Mouse (Mus musculus): ENCODE measurements around the gene Selenoh. TPM values are rescaled to one million over a fixed set of nuclear protein-coding genes. Genes with fewer than 3 reads are reported as not detected.

Selenoh gene
- polyA plus RNA-seq, 1 experiment, result 129 TPM

DNA sequence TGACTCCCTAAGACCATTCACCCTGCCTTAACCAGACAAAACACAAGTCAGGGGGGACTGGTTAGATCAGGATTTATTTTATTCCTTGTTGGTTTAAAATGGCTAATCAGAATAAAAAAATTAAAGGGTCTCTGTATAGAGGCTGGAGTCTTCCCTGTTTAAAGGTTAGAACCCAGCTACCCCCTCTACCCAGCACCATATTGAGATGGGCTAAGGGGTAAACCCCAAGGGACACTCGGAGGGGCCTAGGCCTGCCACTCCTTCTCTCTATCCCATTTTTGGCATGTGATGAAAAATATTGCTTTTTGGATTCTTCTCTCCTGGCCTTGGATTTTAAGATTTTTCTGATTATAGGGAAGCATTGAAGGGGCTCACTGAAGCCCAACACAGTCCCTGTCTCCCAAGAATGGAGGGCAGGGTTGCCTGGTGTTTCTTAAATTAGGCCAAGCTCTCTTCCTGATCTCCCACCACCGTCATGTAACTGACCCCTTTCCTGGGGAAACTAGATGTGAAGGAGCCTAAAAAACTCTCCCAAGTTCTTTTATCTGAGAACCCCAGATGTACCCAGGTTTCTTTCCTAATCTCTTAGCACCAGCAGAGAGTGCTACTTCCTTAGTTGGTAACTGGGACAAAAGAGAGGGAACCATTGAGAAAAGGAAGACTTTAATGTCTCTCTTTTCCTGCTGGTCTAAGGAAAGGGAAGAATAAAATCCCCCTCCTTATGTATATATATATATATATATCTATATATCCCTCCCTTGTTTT, 17.7 kb upstream of the Selenoh start:
- Histone ChIP-seq H3K4me2 (ENCODE audit: low read depth) (no peak overlapping the region), H3K79me2 (ENCODE audit: control insufficient read depth, insufficient read depth) (no peaks in the 10 kb centered on the region), H3ac (ENCODE audit: control insufficient read depth, insufficient read length) (no peak overlapping the region), H3K27me3 (ENCODE audit: control insufficient read depth, insufficient read depth, insufficient read length) (no peaks in the 10 kb centered on the region), H3K4me3 (no peak overlapping the region), H3K36me3 (ENCODE audit: control insufficient read depth, insufficient read depth) (peaks cover 69% of the 10 kb centered on the region)
- TF ChIP-seq POLR2A (IDR thresholded peaks at IDR 0.05; ENCODE audit: insufficient read length, low read depth) (no peak), USF1 (IDR thresholded peaks at IDR 0.05; ENCODE audit: low read depth) (no peak), MAX (IDR thresholded peaks at IDR 0.05; ENCODE audit: low read depth) (no peak), REST (IDR thresholded peaks at IDR 0.05; ENCODE audit: insufficient read depth, insufficient read length) (no peak), CEBPB (IDR thresholded peaks at IDR 0.05; ENCODE audit: insufficient read depth, poor library complexity, severe bottlenecking) (no peak), E2F4 (IDR thresholded peaks at IDR 0.05; ENCODE audit: insufficient read depth) (no peak)

DNA sequence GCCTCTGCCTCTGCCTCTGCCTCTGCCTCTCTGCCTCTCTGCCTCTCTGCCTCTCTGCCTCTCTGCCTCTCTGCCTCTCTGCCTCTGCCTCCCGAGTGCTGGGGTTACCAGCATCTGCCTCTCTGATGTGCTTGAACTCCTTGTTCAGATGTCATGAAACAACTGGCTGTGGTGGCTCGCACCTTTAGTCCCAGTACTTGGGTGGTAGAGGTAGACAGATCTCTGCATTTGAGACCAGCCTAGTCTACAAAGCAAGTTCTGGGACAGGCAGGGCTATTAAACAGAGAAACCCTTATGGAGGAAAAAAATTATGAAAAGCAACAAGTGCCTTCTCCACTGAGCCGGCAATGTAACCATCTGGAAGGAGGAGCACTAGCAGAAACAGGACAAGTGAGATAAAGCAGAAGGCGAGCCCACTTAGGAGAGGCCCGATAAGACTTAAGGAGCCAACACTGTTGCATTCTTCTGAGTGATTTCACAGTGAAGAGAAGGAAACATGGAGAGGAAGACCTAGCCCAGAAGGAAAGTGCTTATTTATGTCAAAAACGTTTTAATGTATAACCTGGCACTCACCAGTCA, 12.1 kb upstream of the Selenoh start:
- peaks cover 17% of the 10 kb centered on the region for H3K79me2 ChIP-seq (ENCODE audit: control insufficient read depth, insufficient read depth)
- TF ChIP-seq REST (IDR thresholded peaks at IDR 0.05; ENCODE audit: insufficient read depth, insufficient read length), result no peak
- TF ChIP-seq MYOG (IDR thresholded peaks at IDR 0.05; ENCODE audit: control insufficient read depth in 1 of 3, insufficient read depth in 1 of 3, insufficient read length in 2 of 3, low read depth in 2 of 3), result no peak
- TF ChIP-seq MAX (IDR thresholded peaks at IDR 0.05; ENCODE audit: low read depth), result no peak
- no peaks in the 10 kb centered on the region for H3K27me3 ChIP-seq (ENCODE audit: control insufficient read depth, insufficient read depth, insufficient read length)
- H3K4me3 ChIP-seq, result no peak overlapping the region
- no peak overlapping the region for H3K4me2 ChIP-seq (ENCODE audit: low read depth)
- H3ac ChIP-seq (ENCODE audit: control insufficient read depth, insufficient read length), result no peak overlapping the region
- peaks cover 20% of the 10 kb centered on the region for H3K36me3 ChIP-seq (ENCODE audit: control insufficient read depth, insufficient read depth)

DNA sequence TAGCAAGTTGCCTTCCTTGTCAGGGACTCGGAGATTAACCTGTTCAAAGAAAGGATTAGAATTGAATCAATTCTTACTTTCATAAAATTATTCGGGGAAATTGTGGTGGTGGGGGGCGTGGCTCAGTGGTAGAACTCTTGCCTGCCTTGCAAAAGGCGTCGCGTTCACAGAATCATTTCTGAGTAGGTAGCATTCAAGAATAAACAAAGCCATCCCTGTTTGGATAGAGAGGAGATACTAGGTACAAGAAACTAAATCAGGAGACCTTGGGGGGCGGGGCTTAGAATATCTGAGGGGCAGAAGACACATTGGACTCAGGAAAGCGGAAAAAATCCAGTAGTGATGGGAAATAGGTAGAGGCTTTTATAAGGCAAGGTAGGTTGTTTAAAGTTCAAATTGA, 8.4 kb upstream of the Selenoh start, which contains the start of gene Tmx2:
Gene Tmx2 (minus strand): TSS at position 125 of the 400 bp plus-strand sequence.
- peaks cover 31% of the 10 kb centered on the region for H3K79me2 ChIP-seq (ENCODE audit: control insufficient read depth, insufficient read depth)
- peak within 1 kb of the TSS; percentile 87 for H3K4me2 ChIP-seq (ENCODE audit: low read depth)
- TF ChIP-seq POLR2A (IDR thresholded peaks at IDR 0.05; ENCODE audit: insufficient read length, low read depth) (no peak), CEBPB (IDR thresholded peaks at IDR 0.05; ENCODE audit: insufficient read depth, poor library complexity, severe bottlenecking) (no peak), MAX (IDR thresholded peaks at IDR 0.05; ENCODE audit: low read depth) (no peak), USF1 (IDR thresholded peaks at IDR 0.05; ENCODE audit: low read depth) (no peak), TCF3 (IDR thresholded peaks at IDR 0.05; ENCODE audit: insufficient read length, low read depth) (no peak), REST (IDR thresholded peaks at IDR 0.05; ENCODE audit: insufficient read depth, insufficient read length) (no peak), SRF (IDR thresholded peaks at IDR 0.05; ENCODE audit: control insufficient read depth, insufficient read length, low read depth) (no peak), TCF12 (IDR thresholded peaks at IDR 0.05; ENCODE audit: insufficient read depth, poor library complexity, severe bottlenecking) (no peak), POLR2AphosphoS2 (IDR thresholded peaks at IDR 0.05; ENCODE audit: insufficient read length, low read depth) (no peak), MYOD1 (IDR thresholded peaks at IDR 0.05; ENCODE audit: control insufficient read depth in 1 of 3, insufficient read length in 2 of 3, low read depth in 2 of 3) (no peak), MYOG (IDR thresholded peaks at IDR 0.05; ENCODE audit: control insufficient read depth in 1 of 3, insufficient read depth in 1 of 3, insufficient read length in 2 of 3, low read depth in 2 of 3) (no peak), E2F4 (IDR thresholded peaks at IDR 0.05; ENCODE audit: insufficient read depth) (no peak)
- H3K36me3 ChIP-seq (ENCODE audit: control insufficient read depth, insufficient read depth), result no peaks in the 10 kb centered on the region
- H3K4me3 ChIP-seq, result peak within 1 kb of the TSS; percentile 61
- H3K27me3 ChIP-seq (ENCODE audit: control insufficient read depth, insufficient read depth, insufficient read length), result no peaks in the 10 kb centered on the region
- peak within 1 kb of the TSS; percentile 26 for H3ac ChIP-seq (ENCODE audit: control insufficient read depth, insufficient read length)

DNA sequence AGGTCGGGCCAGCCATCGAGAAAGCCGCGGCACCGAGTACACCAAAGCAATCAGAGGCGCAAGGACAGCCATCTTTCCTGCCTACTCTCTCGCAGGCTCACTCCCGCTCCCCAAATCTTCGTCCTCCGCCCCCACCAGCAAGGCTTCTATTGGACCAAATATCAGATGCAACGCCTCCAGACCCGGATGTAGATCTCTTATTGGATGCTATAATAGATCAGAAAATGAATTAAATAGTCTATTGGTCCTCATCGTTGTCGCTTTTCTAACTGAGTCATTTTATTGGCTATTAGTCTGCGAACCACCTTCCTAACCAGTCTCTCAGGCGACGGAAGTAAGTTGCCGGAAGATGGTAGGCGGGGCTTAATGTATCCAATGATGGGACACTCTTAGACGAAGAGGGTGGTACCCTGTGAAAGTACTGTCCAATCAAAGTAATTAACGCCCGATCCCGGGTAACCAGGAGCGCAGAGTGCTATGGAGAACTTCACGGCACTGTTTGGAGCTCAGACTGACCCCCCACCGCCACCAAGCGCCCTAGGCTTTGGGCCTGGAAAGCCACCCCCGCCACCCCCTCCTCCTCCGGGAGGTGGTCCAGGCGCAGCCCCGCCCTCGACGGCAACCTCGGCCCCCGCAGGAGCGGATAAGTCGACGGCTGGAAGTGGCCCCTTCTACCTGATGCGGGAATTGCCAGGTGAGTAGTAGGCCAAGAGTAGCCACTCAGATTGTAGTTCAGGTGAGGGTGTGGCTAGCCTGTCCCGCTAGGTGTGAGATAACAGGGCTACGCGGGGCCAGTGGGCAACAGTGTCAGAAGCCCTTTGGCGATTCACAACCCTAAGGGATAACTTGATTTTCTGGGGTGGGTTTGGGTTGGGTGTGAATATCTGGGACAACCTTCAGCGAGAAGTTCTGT, 7.7 kb upstream of the Selenoh start, which contains the start of the genes Gm28635 and Med19:
Gene Gm28635 (minus strand): TSS at position 74 of the 913 bp plus-strand sequence.
Gene Med19 (plus strand): TSS at position 435 of the 913 bp plus-strand sequence.
- peak within 1 kb of the TSS; percentile 89 for H3K4me2 ChIP-seq (ENCODE audit: low read depth)
- no peaks in the 10 kb centered on the region for H3K27me3 ChIP-seq (ENCODE audit: control insufficient read depth, insufficient read depth, insufficient read length)
- peak within 1 kb of the TSS; percentile 26 for H3ac ChIP-seq (ENCODE audit: control insufficient read depth, insufficient read length)
- H3K4me3 ChIP-seq, result peak within 1 kb of the TSS; percentile 61
- TF ChIP-seq POLR2AphosphoS2 (IDR thresholded peaks at IDR 0.05; ENCODE audit: insufficient read length, low read depth) (peak; percentile 78), MAX (IDR thresholded peaks at IDR 0.05; ENCODE audit: low read depth) (no peak), TCF3 (IDR thresholded peaks at IDR 0.05; ENCODE audit: insufficient read length, low read depth) (no peak), POLR2A (IDR thresholded peaks at IDR 0.05; ENCODE audit: insufficient read length, low read depth) (peak; percentile 65), REST (IDR thresholded peaks at IDR 0.05; ENCODE audit: insufficient read depth, insufficient read length) (no peak), TCF12 (IDR thresholded peaks at IDR 0.05; ENCODE audit: insufficient read depth, poor library complexity, severe bottlenecking) (no peak), MYOD1 (IDR thresholded peaks at IDR 0.05; ENCODE audit: control insufficient read depth in 1 of 3, insufficient read length in 2 of 3, low read depth in 2 of 3) (no peak), CEBPB (IDR thresholded peaks at IDR 0.05; ENCODE audit: insufficient read depth, poor library complexity, severe bottlenecking) (no peak), SRF (IDR thresholded peaks at IDR 0.05; ENCODE audit: control insufficient read depth, insufficient read length, low read depth) (peak; percentile 47), MYOG (IDR thresholded peaks at IDR 0.05; ENCODE audit: control insufficient read depth in 1 of 3, insufficient read depth in 1 of 3, insufficient read length in 2 of 3, low read depth in 2 of 3) (no peak), E2F4 (IDR thresholded peaks at IDR 0.05; ENCODE audit: insufficient read depth) (peak; percentile 50), USF1 (IDR thresholded peaks at IDR 0.05; ENCODE audit: low read depth) (no peak)
- H3K79me2 ChIP-seq (ENCODE audit: control insufficient read depth, insufficient read depth), result peaks cover 31% of the 10 kb centered on the region
- H3K36me3 ChIP-seq (ENCODE audit: control insufficient read depth, insufficient read depth), result peaks cover 2% of the 10 kb centered on the region
